Mouse (Mus musculus) midbrain, embryonic 11.5 days (tissue): ENCODE results near the gene Olfr181. TPM values are rescaled to one million over a fixed set of nuclear protein-coding genes. Genes with fewer than 3 reads are reported as not detected.

Experiments used
- ATAC-seq: fragments of 200-750 bp; cut with Nextera tagmentation; 2 replicates; pipeline ENCODE4 v1.8.0; 2017; ENCODE audit warnings: moderate TSS enrichment, moderate library complexity; ENCODE audit not compliant: low FRiP score
- DNase-seq: peaks from one replicate; pipeline ENCODE4 v3.0.0; 2015; ENCODE audit warnings: low spot score; ENCODE audit errors: missing footprints
- H3K27ac ChIP-seq: fragments of 300-500 bp; sonication (generic); 2 replicates; pipeline ENCODE4 v1.5.1; 2014; ENCODE audit warnings: low read depth, low read length
- H3K27me3 ChIP-seq: fragments of 300-500 bp; sonication (generic); 2 replicates; pipeline ENCODE4 v1.6.1; 2014; ENCODE audit warnings: mild to moderate bottlenecking, low read length, moderate library complexity, mixed read lengths; ENCODE audit not compliant: control insufficient read depth, insufficient read depth
- H3K36me3 ChIP-seq: fragments of 300-500 bp; sonication (generic); 2 replicates; pipeline ENCODE4 v1.6.1; 2014; ENCODE audit warnings: mild to moderate bottlenecking, low read length, moderate library complexity, mixed read lengths; ENCODE audit not compliant: control insufficient read depth, insufficient read depth
- H3K4me1 ChIP-seq: fragments of 300-500 bp; sonication (generic); 2 replicates; pipeline ENCODE4 v1.6.1; 2014; ENCODE audit warnings: low read length; ENCODE audit not compliant: control insufficient read depth, insufficient read depth
- H3K4me2 ChIP-seq: fragments of 300-500 bp; sonication (generic); 2 replicates; pipeline ENCODE4 v1.6.1; 2014; ENCODE audit warnings: mild to moderate bottlenecking, moderate library complexity
- H3K4me3 ChIP-seq: fragments of 300-500 bp; sonication (generic); 2 replicates; pipeline ENCODE4 v1.5.1; 2014; ENCODE audit warnings: low read depth, low read length
- H3K9ac ChIP-seq: fragments of 300-500 bp; sonication (generic); 2 replicates; pipeline ENCODE4 v1.6.1; 2014; ENCODE audit warnings: low read length
- H3K9me3 ChIP-seq: fragments of 300-500 bp; sonication (generic); 2 replicates; pipeline ENCODE4 v1.6.1; 2016; ENCODE audit warnings: low read length; ENCODE audit not compliant: control insufficient read depth
- WGBS: fragments of 180-500 bp; shearing (Covaris S2); extraction: QIAGEN DNeasy Blood & Tissue Kit; methylation state at CpG from one replicate; pipeline ENCODE4 v1.1.7; 2014; 5-methylcytosine and 5-hydroxymethylcytosine counted together
- polyA plus RNA-seq: library from polyadenylated mRNA; unstranded; fragments of >200 nt; fragmentation: Nextera tagmentation; extraction: Ambion mirVana; gene quantifications from 2 replicates; pipeline ENCODE4 v1.2.1, GENCODE M21; 2014

Olfr181 gene
- polyA plus RNA-seq, result not detected in 2 replicates

- Histone ChIP-seq H3K4me2 (no peak within 1 kb of the TSS), H3K4me3 (no peak within 1 kb of the TSS), H3K27ac (no peak within 1 kb of the TSS), H3K4me1 (no peaks in the 10 kb centered on the region), H3K9me3 (no peaks in the 10 kb centered on the region), H3K9ac (no peak within 1 kb of the TSS), H3K36me3 (no peaks in the 10 kb centered on the region), H3K27me3 (no peaks in the 10 kb centered on the region)
- DNase-seq, result no peak
- WGBS, result 65% methylated on average over 1 of the region's 1 CpGs
- no peak for ATAC-seq
Observed at GRCm38 (mm10) chr16:58928655-58929054, at the start of gene Olfr181. Gene Olfr181, minus strand, starts transcription at chr16:58928755.

GRCm38 (mm10) chr16:58929292-58929691 is 737 bp upstream of the Olfr181 start, which contains the start of gene Olfr180:
Gene Olfr180, minus strand, starts transcription at chr16:58929392.
- WGBS, result 81% methylated on average over 4 of the region's 4 CpGs

GRCm38 (mm10) chr16:58891963-58892362 is 36.6 kb downstream of the Olfr181 start, which contains the start of gene Olfr178:
Gene Olfr178, minus strand, starts transcription at chr16:58892063.
- Histone ChIP-seq H3K36me3 (no peaks in the 10 kb centered on the region), H3K9me3 (no peaks in the 10 kb centered on the region), H3K4me1 (no peaks in the 10 kb centered on the region), H3K4me3 (no peak within 1 kb of the TSS), H3K27me3 (no peaks in the 10 kb centered on the region), H3K9ac (no peak within 1 kb of the TSS), H3K27ac (no peak within 1 kb of the TSS), H3K4me2 (no peak within 1 kb of the TSS)
- DNase-seq, result peak; percentile 8
- WGBS, result 90% methylated on average over 3 of the region's 3 CpGs
- ATAC-seq, result no peak

More at GRCm38 (mm10) chr16:58929292-58929691, 737 bp upstream of the Olfr181 start, which contains the start of gene Olfr180:
- H3K36me3 ChIP-seq, result no peaks in the 10 kb centered on the region
- H3K4me1 ChIP-seq, result no peaks in the 10 kb centered on the region
- H3K4me2 ChIP-seq, result no peak within 1 kb of the TSS
- no peak within 1 kb of the TSS for H3K27ac ChIP-seq
- H3K9ac ChIP-seq, result no peak within 1 kb of the TSS
- H3K4me3 ChIP-seq, result no peak within 1 kb of the TSS
- no peaks in the 10 kb centered on the region for H3K27me3 ChIP-seq
- DNase-seq (no peak), ATAC-seq (no peak)
- H3K9me3 ChIP-seq, result no peaks in the 10 kb centered on the region

GRCm38 (mm10) chr16:58884416-58884815 is 44.1 kb downstream of the Olfr181 start:
- no peaks in the 10 kb centered on the region for H3K9me3 ChIP-seq
- H3K4me2 ChIP-seq, result no peak overlapping the region
- WGBS, result 90% methylated on average over 2 of the region's 2 CpGs
- H3K27me3 ChIP-seq, result no peaks in the 10 kb centered on the region
- H3K4me1 ChIP-seq, result no peaks in the 10 kb centered on the region
- ATAC-seq, result no peak
- H3K9ac ChIP-seq, result no peak overlapping the region
- H3K27ac ChIP-seq, result no peak overlapping the region
- H3K36me3 ChIP-seq, result no peaks in the 10 kb centered on the region
- DNase-seq, result peak; percentile 72
- H3K4me3 ChIP-seq, result no peak overlapping the region

Other genes starting within 250 kb of the Olfr181 start
- gene Gpr15, start 209.7 kb downstream of the Olfr181 start, polyA plus RNA-seq, result 0.10 TPM in 1 of 2 replicates, not detected in the other
- gene Cldnd1, start 200.8 kb downstream of the Olfr181 start, polyA plus RNA-seq, result 125 and 137 TPM in 2 replicates
- not detected in 2 replicates for gene Olfr172, start 165.6 kb downstream of the Olfr181 start, polyA plus RNA-seq
- gene Olfr173, start 128.5 kb downstream of the Olfr181 start, polyA plus RNA-seq, result not detected in 2 replicates
- not detected in 2 replicates for gene Olfr175-ps1, start 102.0 kb downstream of the Olfr181 start, polyA plus RNA-seq
- not detected in 2 replicates for gene Olfr177, start 54.0 kb downstream of the Olfr181 start, polyA plus RNA-seq
- gene Olfr178, start 36.7 kb downstream of the Olfr181 start, polyA plus RNA-seq, result not detected in 2 replicates
- gene Olfr180, start 637 bp upstream of the Olfr181 start, polyA plus RNA-seq, result not detected in 2 replicates
- not detected in 2 replicates for gene Olfr183, start 66.6 kb upstream of the Olfr181 start, polyA plus RNA-seq
- gene Olfr186, start 101.5 kb upstream of the Olfr181 start, polyA plus RNA-seq, result not detected in 2 replicates
- gene Olfr187, start 111.0 kb upstream of the Olfr181 start, polyA plus RNA-seq, result not detected in 2 replicates
- not detected in 2 replicates for gene Olfr190, start 149.2 kb upstream of the Olfr181 start, polyA plus RNA-seq
- gene Olfr191, start 161.1 kb upstream of the Olfr181 start, polyA plus RNA-seq, result not detected in 2 replicates
- not detected in 2 replicates for gene Olfr193, start 183.1 kb upstream of the Olfr181 start, polyA plus RNA-seq
- gene Olfr194, start 192.3 kb upstream of the Olfr181 start, polyA plus RNA-seq, result not detected in 2 replicates
- not detected in 2 replicates for gene Olfr195, start 218.3 kb upstream of the Olfr181 start, polyA plus RNA-seq
- not detected in 2 replicates for gene Olfr196, start 241.7 kb upstream of the Olfr181 start, polyA plus RNA-seq